In the genomic region with DNA sequence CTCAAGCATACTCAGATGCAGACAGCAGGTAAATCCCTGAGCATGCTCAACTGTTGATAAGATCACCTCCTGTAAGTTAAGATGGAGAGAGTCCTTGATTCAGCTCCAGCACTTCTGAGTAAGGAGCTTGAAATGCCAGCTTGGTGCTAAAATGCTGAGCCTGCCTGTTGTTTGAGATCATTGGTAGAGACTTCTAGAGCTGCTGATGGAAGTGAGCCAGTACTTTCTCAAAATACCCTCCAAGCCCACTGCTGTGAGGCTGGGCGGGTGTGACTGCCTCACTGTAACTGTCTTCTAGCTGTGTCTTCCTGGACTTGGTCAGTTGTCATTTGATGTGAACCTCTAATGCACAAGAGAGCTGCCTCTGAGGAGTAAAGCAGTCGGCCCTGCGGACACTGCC, we compare ENCODE assay signal across 19 mouse cellular contexts. TPM values are rescaled to one million over a fixed set of nuclear protein-coding genes. Genes with fewer than 3 reads are reported as not detected.
DNase-seq lines count a peak whose midpoint lies in the region; ATAC-seq and TF ChIP-seq lines count a peak whose summit lies in the region.
"Had no signal": no experiment of that assay in that cellular context is flagged by ENCODE, and none has a peak within 500 bp of the region (broad histone marks: within the 10 kb centered on the region; RNA-seq: fewer than 3 reads in every experiment).

No protein-coding gene starts in this region.

- DNase-seq in layer of hippocampus, adult 9-11 months: peak; percentile 18
- DNase-seq in layer of hippocampus, adult 8-10 months (ENCODE audit: low spot score in 2 of 2): no peak
- peak in 1 of 2 experiments; percentile 29 for DNase-seq in left cerebral cortex, adult 2 months (ENCODE audit: extremely low spot score in 1 of 2, low spot score in 2 of 2)
- DNase-seq in right cerebral cortex, postnatal 14 days: peak; percentile 14
- no peak for DNase-seq in forebrain, embryonic 14.5 days (ENCODE audit: low spot score)
- DNase-seq: cerebellum, adult 8-10 months; heart, postnatal 10 days; kidney, adult 18-20 months; liver; spleen, adult 18-20 months had no signal

- no peak for TF ChIP-seq CTCF in cortical plate, adult 2 months (IDR thresholded peaks at IDR 0.05; ENCODE audit: extremely low read depth, insufficient read depth, low read length)
- TF ChIP-seq CTCF in left cerebral cortex, adult 2 months (IDR thresholded peaks at IDR 0.05): no peak
- TF ChIP-seq CTCF in intestine, postnatal 0 days (IDR thresholded peaks at IDR 0.05; ENCODE audit: low read depth): no peak

- intact Hi-C loops in left cerebral cortex, adult 2 months (cut with DNase I): loop anchor here (5.0 kb wide), 1 partner anchor 74 kb away; no protein-coding TSS in a partner anchor

- H3K36me3 ChIP-seq in forebrain, embryonic 14.5 days (ENCODE audit: control insufficient read depth, insufficient read depth, low read length): no peaks in the 10 kb centered on the region
- no peaks in the 10 kb centered on the region for H3K36me3 ChIP-seq in intestine, postnatal 0 days (ENCODE audit: control insufficient read depth, insufficient read depth)
- H3K36me3 ChIP-seq: hindbrain, embryonic 12.5 days had no signal

- ATAC-seq in forebrain, embryonic 14.5 days: no peak
- ATAC-seq in intestine, postnatal 0 days: no peak
- ATAC-seq: forebrain, embryonic 16.5 days; lung, postnatal 0 days had no signal

- no peak overlapping the region for H3K9ac ChIP-seq in forebrain, embryonic 14.5 days (ENCODE audit: low read length)
- no peak overlapping the region for H3K9ac ChIP-seq in intestine, postnatal 0 days (ENCODE audit: low read depth, low read length)
- H3K9ac ChIP-seq: hindbrain, embryonic 12.5 days had no signal

- H3K4me1 ChIP-seq in cortical plate, adult 2 months (ENCODE audit: control insufficient read depth, insufficient read depth, low read length): peaks cover 7% of the 10 kb centered on the region
- H3K4me1 ChIP-seq in forebrain, embryonic 14.5 days (ENCODE audit: control insufficient read depth, insufficient read depth, low read length): no peaks in the 10 kb centered on the region
- H3K4me1 ChIP-seq in intestine, postnatal 0 days (replicated peaks; ENCODE audit: control insufficient read depth, insufficient read depth, low read length): no peaks in the 10 kb centered on the region

- WGBS in forebrain, embryonic 14.5 days: 90% methylated on average over 3 of the region's 3 CpGs
- WGBS in intestine, postnatal 0 days: 87% methylated on average over 3 of the region's 3 CpGs

- no peak for TF ChIP-seq POLR2A in cortical plate, adult 2 months (IDR thresholded peaks at IDR 0.05; ENCODE audit: extremely low read depth, insufficient read depth, low read length)

- H3K27ac ChIP-seq in cortical plate, adult 2 months (ENCODE audit: insufficient read depth, low read length): peak overlapping the region; percentile 42; the same call in 1 of the 2 replicates
- peak overlapping the region; percentile 72 for H3K27ac ChIP-seq in left cerebral cortex, adult 2 months
- no peak overlapping the region for H3K27ac ChIP-seq in forebrain, embryonic 14.5 days (ENCODE audit: low read depth, low read length)
- H3K27ac ChIP-seq in intestine, postnatal 0 days (ENCODE audit: low read depth, low read length): no peak overlapping the region
- H3K27ac ChIP-seq: hindbrain, embryonic 12.5 days; kidney, postnatal 0 days had no signal

- H3K27me3 ChIP-seq in forebrain, embryonic 14.5 days (replicated peaks; ENCODE audit: control insufficient read depth, insufficient read depth, low read length): no peaks in the 10 kb centered on the region
- H3K27me3 ChIP-seq in intestine, postnatal 0 days (replicated peaks; ENCODE audit: control insufficient read depth, insufficient read depth, low read length): no peaks in the 10 kb centered on the region
- H3K27me3 ChIP-seq: hindbrain, embryonic 12.5 days had no signal

- H3K9me3 ChIP-seq in forebrain, embryonic 14.5 days (replicated peaks; ENCODE audit: control insufficient read depth, low read length): no peaks in the 10 kb centered on the region
- H3K9me3 ChIP-seq in intestine, postnatal 0 days (ENCODE audit: control insufficient read depth): no peaks in the 10 kb centered on the region
- H3K9me3 ChIP-seq: hindbrain, embryonic 12.5 days had no signal

- H3K4me3 ChIP-seq in cortical plate, adult 2 months (ENCODE audit: insufficient read depth, low read length): no peak overlapping the region
- H3K4me3 ChIP-seq in left cerebral cortex, adult 2 months: no peak overlapping the region
- no peak overlapping the region for H3K4me3 ChIP-seq in forebrain, embryonic 14.5 days (ENCODE audit: low read depth, low read length)
- no peak overlapping the region for H3K4me3 ChIP-seq in intestine, postnatal 0 days (ENCODE audit: low read depth, low read length)
- H3K4me3 ChIP-seq: erythroblast, embryonic 14.5 days; hindbrain, embryonic 12.5 days had no signal

- no peak overlapping the region for H3K4me2 ChIP-seq in forebrain, embryonic 14.5 days (ENCODE audit: low read length)
- H3K4me2 ChIP-seq in intestine, postnatal 0 days (replicated peaks; ENCODE audit: low read depth): no peak overlapping the region
- H3K4me2 ChIP-seq: heart, embryonic 11.5 days; hindbrain, embryonic 12.5 days; midbrain, embryonic 11.5 days had no signal

RNA-seq across cellular contexts. Expression of a gene that starts 51.4 kb away (rescaled TPM):
- total RNA-seq in layer of hippocampus, adult 8-10 months (2022): 100 to 1,000 TPM in 1 of 4 experiments, 10 to 100 TPM in 3; 91.6 to 105 (median 95.4) TPM
- 117 and 128 TPM in 2 replicates for polyA plus RNA-seq in cortical plate, adult 2 months (2012; rRNA removed)
- total RNA-seq in left cerebral cortex, adult 2 months (2021): 100 to 1,000 TPM; 122 to 140 TPM
- polyA plus RNA-seq in forebrain, embryonic 14.5 days (2014; fragmentation: Nextera tagmentation; extraction: Ambion mirVana): 23.5 and 28.0 TPM in 2 replicates
- polyA plus RNA-seq in intestine, postnatal 0 days (2015; fragmentation: Nextera tagmentation; extraction: Ambion mirVana): 72.7 and 73.3 TPM in 2 replicates

Comparison
In these comparisons a context has a peak if more than half of its experiments do, and no peak if none do; other contexts are left out.
1. DNase-seq: peak in layer of hippocampus, adult 9-11 months (single experiment) and right cerebral cortex, postnatal 14 days (single experiment); none in layer of hippocampus, adult 8-10 months (0 of 2) and forebrain, embryonic 14.5 days (single experiment).
2. H3K27ac ChIP-seq: peak in cortical plate, adult 2 months (single experiment) and left cerebral cortex, adult 2 months (single experiment); none in forebrain, embryonic 14.5 days (single experiment) and intestine, postnatal 0 days (single experiment).